Mouse (Mus musculus): ENCODE data around the gene Spdef.

- TF ChIP-seq POLR2A (IDR thresholded peaks at IDR 0.05; ENCODE audit: control insufficient read depth, low read depth, low read length) (no peak), CTCF (IDR thresholded peaks at IDR 0.05; ENCODE audit: control insufficient read depth, insufficient read depth, insufficient replicate concordance, low read depth, low read length) (no peak)
These were observed at the start of gene Spdef for GRCm38 (mm10) chr17:27728770-27729169.
